Mouse (Mus musculus): ENCODE data around the gene B4galnt1. TPM values are rescaled to one million over a fixed set of nuclear protein-coding genes. Genes with fewer than 3 reads are reported as not detected.
"Not testable (repeated sequence)": the region's sequence is repeated elsewhere in the genome, so short reads cannot be mapped to it uniquely, and the experiment has no call there.

Gene B4galnt1
- total RNA-seq, 2 experiments from 2014 or later = 105 to 107 TPM

- DNase-seq (ENCODE audit: extremely low spot score in 1 of 2, low spot score in 2 of 2) = no peak
- intact Hi-C loops (cut with DNase I) = no loop called here
These were observed 26.5 kb upstream of the B4galnt1 start for GRCm38 (mm10) chr10:127138328-127139141.

- intact Hi-C loops (cut with DNase I) = no loop called here
These were observed 24.1 kb upstream of the B4galnt1 start for GRCm38 (mm10) chr10:127140971-127141370.

GRCm38 (mm10) chr10:127141500-127141899, 23.5 kb upstream of the B4galnt1 start:
- intact Hi-C loops (cut with DNase I) = no loop called here
- DNase-seq (ENCODE audit: extremely low spot score in 1 of 2, low spot score in 2 of 2) = no peak

More at GRCm38 (mm10) chr10:127140971-127141370, 24.1 kb upstream of the B4galnt1 start:
- DNase-seq (ENCODE audit: extremely low spot score in 1 of 2, low spot score in 2 of 2) = no peak

- no peak for DNase-seq (ENCODE audit: extremely low spot score in 1 of 2, low spot score in 2 of 2)
- intact Hi-C loops (cut with DNase I) = no loop called here
These were observed 21.8 kb upstream of the B4galnt1 start for GRCm38 (mm10) chr10:127143228-127143627.

GRCm38 (mm10) chr10:127144536-127144935, 20.5 kb upstream of the B4galnt1 start:
- no peak for DNase-seq (ENCODE audit: extremely low spot score in 1 of 2, low spot score in 2 of 2)
- intact Hi-C loops (cut with DNase I) = no loop called here

- intact Hi-C loops (cut with DNase I) = no loop called here
- DNase-seq (ENCODE audit: extremely low spot score in 1 of 2, low spot score in 2 of 2) = no peak
These were observed 19.7 kb upstream of the B4galnt1 start for GRCm38 (mm10) chr10:127145303-127145702.

GRCm38 (mm10) chr10:127147135-127147534, 17.9 kb upstream of the B4galnt1 start:
- DNase-seq (ENCODE audit: extremely low spot score in 1 of 2, low spot score in 2 of 2) = no peak
- intact Hi-C loops (cut with DNase I) = no loop called here

GRCm38 (mm10) chr10:127150471-127150872, 14.6 kb upstream of the B4galnt1 start:
- intact Hi-C loops (cut with DNase I) = no loop called here
- DNase-seq (ENCODE audit: extremely low spot score in 1 of 2, low spot score in 2 of 2) = no peak

GRCm38 (mm10) chr10:127151233-127151632, 13.8 kb upstream of the B4galnt1 start:
- DNase-seq (ENCODE audit: extremely low spot score in 1 of 2, low spot score in 2 of 2); intact Hi-C loops (cut with DNase I): not testable (repeated sequence)

GRCm38 (mm10) chr10:127152556-127152955, 12.5 kb upstream of the B4galnt1 start:
- DNase-seq (ENCODE audit: extremely low spot score in 1 of 2, low spot score in 2 of 2) = not testable (repeated sequence)

GRCm38 (mm10) chr10:127153323-127153722, 11.7 kb upstream of the B4galnt1 start:
- DNase-seq (ENCODE audit: extremely low spot score in 1 of 2, low spot score in 2 of 2) = no peak
- intact Hi-C loops (cut with DNase I) = no loop called here

More at GRCm38 (mm10) chr10:127152556-127152955, 12.5 kb upstream of the B4galnt1 start:
- intact Hi-C loops (cut with DNase I) = not testable (repeated sequence)

- intact Hi-C loops (cut with DNase I) = no loop called here
These were observed 10.8 kb upstream of the B4galnt1 start for GRCm38 (mm10) chr10:127154241-127154640.

GRCm38 (mm10) chr10:127154652-127155051, 10.4 kb upstream of the B4galnt1 start:
- no peak for DNase-seq (ENCODE audit: extremely low spot score in 1 of 2, low spot score in 2 of 2)
- intact Hi-C loops (cut with DNase I) = no loop called here

More at GRCm38 (mm10) chr10:127154241-127154640, 10.8 kb upstream of the B4galnt1 start:
- no peak for DNase-seq (ENCODE audit: extremely low spot score in 1 of 2, low spot score in 2 of 2)

GRCm38 (mm10) chr10:127156089-127156488, 8.9 kb upstream of the B4galnt1 start:
- no peak for DNase-seq (ENCODE audit: extremely low spot score in 1 of 2, low spot score in 2 of 2)
- intact Hi-C loops (cut with DNase I) = no loop called here

GRCm38 (mm10) chr10:127156511-127156910, 8.5 kb upstream of the B4galnt1 start:
- intact Hi-C loops (cut with DNase I) = no loop called here
- no peak for DNase-seq (ENCODE audit: extremely low spot score in 1 of 2, low spot score in 2 of 2)

GRCm38 (mm10) chr10:127158471-127158870, 6.6 kb upstream of the B4galnt1 start:
- DNase-seq (ENCODE audit: extremely low spot score in 1 of 2, low spot score in 2 of 2) = no peak
- intact Hi-C loops (cut with DNase I) = no loop called here

GRCm38 (mm10) chr10:127160081-127160480, 4.9 kb upstream of the B4galnt1 start:
- intact Hi-C loops (cut with DNase I) = no loop called here
- no peak for DNase-seq (ENCODE audit: extremely low spot score in 1 of 2, low spot score in 2 of 2)

GRCm38 (mm10) chr10:127160728-127161127, 4.3 kb upstream of the B4galnt1 start:
- DNase-seq (ENCODE audit: extremely low spot score in 1 of 2, low spot score in 2 of 2) = no peak
- intact Hi-C loops (cut with DNase I) = no loop called here

- DNase-seq (ENCODE audit: extremely low spot score in 1 of 2, low spot score in 2 of 2); intact Hi-C loops (cut with DNase I): not testable (repeated sequence)
These were observed 2.2 kb upstream of the B4galnt1 start for GRCm38 (mm10) chr10:127162771-127163261.

GRCm38 (mm10) chr10:127164190-127164589, 835 bp upstream of the B4galnt1 start:
- intact Hi-C loops (cut with DNase I) = loop anchor here (2.0 kb wide), 1 partner anchor 41 kb away; no protein-coding TSS in a partner anchor
- DNase-seq (ENCODE audit: extremely low spot score in 1 of 2, low spot score in 2 of 2) = no peak

All from left cerebral cortex, postnatal 10 days (tissue).